Mouse (Mus musculus) neural tube, embryonic 13.5 days (tissue): Measurements from ENCODE around the gene Runx3. TPM values are rescaled to one million over a fixed set of nuclear protein-coding genes. Genes with fewer than 3 reads are reported as not detected.

Experiments used
- ATAC-seq: fragments of 200-750 bp; cut with Nextera tagmentation; 2 replicates; pipeline ENCODE4 v1.8.0; 2017; ENCODE audit warnings: low read depth, mild to moderate bottlenecking, moderate TSS enrichment, moderate library complexity
- H3K27ac ChIP-seq: fragments of 300-500 bp; sonication (generic); replicated peaks from 2 replicates; pipeline ENCODE4 v1.5.1; 2015; ENCODE audit warnings: moderate library complexity, mild to moderate bottlenecking, inconsistent platforms
- H3K27me3 ChIP-seq: fragments of 300-500 bp; sonication (generic); 2 replicates; pipeline ENCODE4 v1.6.1; 2015; ENCODE audit warnings: mild to moderate bottlenecking, inconsistent platforms
- H3K36me3 ChIP-seq: fragments of 300-500 bp; sonication (generic); 2 replicates; pipeline ENCODE4 v1.6.1; 2015; ENCODE audit warnings: mild to moderate bottlenecking, inconsistent platforms
- H3K4me1 ChIP-seq: fragments of 300-500 bp; sonication (generic); replicated peaks from 2 replicates; pipeline ENCODE4 v1.6.1; 2015; ENCODE audit warnings: inconsistent platforms
- H3K4me2 ChIP-seq: fragments of 300-500 bp; sonication (generic); 2 replicates; pipeline ENCODE4 v1.6.1; 2015; ENCODE audit warnings: inconsistent platforms, mild to moderate bottlenecking, moderate library complexity
- H3K4me3 ChIP-seq: fragments of 300-500 bp; sonication (generic); 2 replicates; pipeline ENCODE4 v1.5.1; 2015; ENCODE audit warnings: mild to moderate bottlenecking, inconsistent platforms
- H3K9ac ChIP-seq: fragments of 300-500 bp; sonication (generic); 2 replicates; pipeline ENCODE4 v1.6.1; 2015; ENCODE audit warnings: moderate library complexity, mild to moderate bottlenecking, inconsistent platforms
- H3K9me3 ChIP-seq: fragments of 300-500 bp; sonication (generic); 2 replicates; pipeline ENCODE4 v1.6.1; 2016; ENCODE audit warnings: inconsistent platforms
- WGBS: fragments of 180-500 bp; shearing (Covaris S2); methylation state at CpG from one replicate; pipeline ENCODE4 v1.1.7; 2015; 5-methylcytosine and 5-hydroxymethylcytosine counted together
- polyA plus RNA-seq: library from polyadenylated mRNA; unstranded; fragments of >200 nt; fragmentation: Nextera tagmentation; extraction: Ambion mirVana; gene quantifications from 2 replicates; pipeline ENCODE4 v1.2.1, GENCODE M21; 2015

Runx3 gene
- polyA plus RNA-seq, 1 experiment from 2014 or later, result 1.7 TPM

DNA sequence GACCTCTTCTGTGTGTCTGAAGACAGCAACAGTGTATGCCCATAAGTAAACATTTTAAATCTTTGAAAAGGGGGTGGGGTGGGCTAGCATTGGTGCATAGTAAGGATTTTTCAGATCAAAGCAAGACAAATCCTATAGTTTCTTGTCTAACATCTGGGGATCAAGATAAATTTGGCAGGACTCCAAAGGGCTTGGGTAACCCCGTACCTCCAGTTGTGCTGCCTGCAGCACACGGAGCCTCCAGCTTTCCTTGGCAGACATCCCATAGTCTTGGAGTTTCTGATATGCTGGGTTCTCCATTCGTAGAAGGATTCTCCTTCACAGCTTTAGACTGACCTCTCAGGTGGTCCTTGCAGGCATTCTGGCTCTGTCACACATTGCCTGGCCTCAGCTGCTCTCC is 27.6 kb upstream of the Runx3 start:
- H3K27ac ChIP-seq, result no peak overlapping the region
- H3K9ac ChIP-seq, result no peak overlapping the region
- H3K4me2 ChIP-seq, result no peak overlapping the region
- H3K4me1 ChIP-seq, result no peaks in the 10 kb centered on the region
- H3K27me3 ChIP-seq, result no peaks in the 10 kb centered on the region
- no peak for ATAC-seq
- no peaks in the 10 kb centered on the region for H3K36me3 ChIP-seq
- no peak overlapping the region for H3K4me3 ChIP-seq
- no peaks in the 10 kb centered on the region for H3K9me3 ChIP-seq
- 76% methylated on average over 3 of the region's 3 CpGs for WGBS

DNA sequence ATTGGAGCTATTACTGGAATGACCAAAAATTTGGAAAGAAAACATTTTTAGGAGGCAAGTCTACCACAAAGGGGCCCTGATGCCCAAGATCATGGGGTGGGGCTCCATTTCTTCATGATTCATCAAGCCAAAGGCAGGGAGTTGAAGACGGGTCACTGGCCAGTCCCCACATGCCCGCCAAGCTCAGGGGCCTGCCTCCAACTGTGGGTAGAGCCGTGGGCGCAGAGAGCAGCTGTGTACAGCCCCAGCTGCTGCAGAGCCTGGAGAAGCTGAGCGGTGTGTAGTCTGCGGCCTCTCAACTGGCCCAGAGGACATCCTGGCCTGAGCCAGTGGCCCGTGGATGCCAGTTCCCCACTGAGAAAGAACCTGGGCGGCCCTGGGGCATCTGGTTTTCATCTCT is 24.8 kb upstream of the Runx3 start:
- Histone ChIP-seq H3K9ac (no peak overlapping the region), H3K4me1 (no peaks in the 10 kb centered on the region), H3K36me3 (no peaks in the 10 kb centered on the region), H3K4me3 (no peak overlapping the region), H3K27me3 (no peaks in the 10 kb centered on the region), H3K27ac (no peak overlapping the region), H3K9me3 (no peaks in the 10 kb centered on the region), H3K4me2 (no peak overlapping the region)
- ATAC-seq, result no peak
- 87% methylated on average over 8 of the region's 8 CpGs for WGBS

DNA sequence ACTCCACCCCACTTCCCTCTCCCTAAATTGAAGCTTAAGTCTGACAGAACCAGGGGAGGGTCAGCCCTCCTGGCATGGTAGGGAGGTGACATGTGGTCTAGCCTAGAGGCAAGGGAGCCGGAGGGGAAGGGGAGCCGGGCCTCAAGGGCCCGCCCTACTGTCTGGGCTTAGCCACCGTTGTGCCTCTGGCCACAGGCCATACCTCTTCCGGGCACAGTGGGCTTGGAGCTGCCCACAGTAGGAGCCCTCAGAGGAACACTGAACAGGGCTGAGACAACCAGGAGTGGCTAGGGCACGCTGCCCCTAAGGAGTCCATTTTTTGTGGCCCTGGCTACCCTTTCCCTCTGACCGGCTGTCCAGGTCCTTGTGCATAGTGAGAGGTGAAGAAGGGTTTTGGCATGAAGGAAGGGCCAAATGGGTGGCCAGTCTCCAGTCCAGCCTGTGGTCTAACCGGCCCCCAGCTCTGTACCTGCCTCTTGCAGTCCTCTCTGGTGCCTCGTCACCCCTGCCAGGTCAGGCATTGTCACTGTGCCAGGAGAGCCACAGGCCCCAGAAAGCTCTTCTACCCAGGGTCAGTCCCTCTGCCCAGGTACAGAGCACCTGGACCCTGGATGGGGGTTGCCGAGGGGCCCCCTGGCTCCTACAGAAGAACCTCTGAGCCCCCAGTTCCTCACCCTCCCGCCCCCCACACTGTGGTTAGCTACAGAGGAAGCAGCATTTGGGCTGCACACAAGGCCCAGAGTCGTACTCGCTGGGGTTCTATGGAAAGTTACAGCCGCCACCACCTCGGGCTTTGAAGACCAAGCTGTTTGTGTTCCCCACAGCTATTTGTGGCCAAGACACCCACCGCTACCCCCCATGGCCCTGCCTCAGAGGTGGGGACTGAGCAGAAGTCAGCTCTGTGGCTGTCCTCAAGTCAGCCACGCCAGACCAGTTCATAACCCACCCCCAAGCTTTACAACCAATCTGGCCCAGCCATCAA is 22.3 kb upstream of the Runx3 start:
- Histone ChIP-seq H3K4me2 (no peak overlapping the region), H3K9me3 (no peaks in the 10 kb centered on the region), H3K4me1 (no peaks in the 10 kb centered on the region), H3K27ac (no peak overlapping the region), H3K9ac (no peak overlapping the region), H3K27me3 (no peaks in the 10 kb centered on the region; the same call in 1 of the 2 replicates), H3K4me3 (no peak overlapping the region), H3K36me3 (no peaks in the 10 kb centered on the region)
- 89% methylated on average over 17 of the region's 17 CpGs for WGBS
- no peak for ATAC-seq

DNA sequence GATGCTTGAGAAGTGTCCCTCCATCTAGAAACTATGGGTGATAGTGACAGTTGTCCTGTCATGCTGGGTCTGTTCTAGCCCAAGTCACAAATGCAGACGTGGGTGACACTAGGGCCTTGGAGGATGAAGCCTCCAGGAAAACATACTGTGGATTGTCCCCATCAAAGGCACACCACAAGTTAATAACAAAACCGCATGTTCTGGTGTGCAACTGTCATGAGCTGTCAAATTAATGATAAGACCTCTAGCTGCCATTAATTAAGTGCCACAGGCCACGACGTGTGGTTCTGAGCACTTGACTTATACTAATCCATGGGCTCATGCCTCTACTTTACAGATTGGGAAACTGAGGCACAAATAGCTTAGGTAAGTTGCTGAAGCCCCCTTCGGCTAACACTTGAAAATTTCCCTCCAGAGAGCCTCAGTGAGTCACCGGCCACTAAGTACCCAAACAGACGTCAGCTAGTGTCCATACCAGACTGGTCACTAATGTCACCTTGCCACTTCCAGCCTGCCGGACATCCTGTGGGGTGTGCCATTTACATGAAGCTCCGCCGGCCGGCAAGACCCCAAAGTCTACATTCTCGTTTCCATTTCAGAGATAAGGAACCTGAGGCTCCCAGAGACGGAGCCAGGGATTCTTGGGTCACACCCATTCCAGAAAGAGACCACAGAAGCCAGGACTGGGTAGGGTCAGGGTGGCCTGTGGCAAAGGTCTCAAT is 18.3 kb upstream of the Runx3 start:
- H3K9me3 ChIP-seq, result no peaks in the 10 kb centered on the region
- WGBS, result 84% methylated on average over 13 of the region's 13 CpGs

DNA sequence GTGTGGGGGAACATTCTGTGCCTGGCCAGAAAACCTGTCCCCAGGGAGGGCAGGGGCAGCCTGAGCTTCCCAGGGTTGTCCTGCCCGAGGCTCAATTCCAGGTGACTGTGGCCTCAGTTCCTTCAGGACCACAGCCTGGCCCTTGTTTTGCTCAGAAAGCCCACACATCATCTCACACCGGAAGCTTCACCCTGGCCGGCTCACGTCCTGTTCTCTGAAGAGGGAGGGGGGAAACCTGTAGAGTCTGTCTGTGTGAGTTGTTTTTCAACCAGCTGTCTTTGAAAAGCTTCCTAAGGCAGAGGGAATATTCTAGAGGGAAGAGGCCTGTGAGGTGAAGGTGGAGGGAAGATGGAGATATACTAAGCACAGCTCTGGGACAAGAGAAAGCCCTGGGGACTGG is 17.7 kb upstream of the Runx3 start:
- 59% methylated on average over 4 of the region's 4 CpGs for WGBS
- H3K4me1 ChIP-seq, result no peaks in the 10 kb centered on the region
- H3K27ac ChIP-seq, result no peak overlapping the region
- no peak overlapping the region for H3K4me2 ChIP-seq
- H3K27me3 ChIP-seq, result no peaks in the 10 kb centered on the region; the same call in 1 of the 2 replicates
- H3K9me3 ChIP-seq, result no peaks in the 10 kb centered on the region
- H3K4me3 ChIP-seq, result no peak overlapping the region
- no peaks in the 10 kb centered on the region for H3K36me3 ChIP-seq
- ATAC-seq, result no peak
- no peak overlapping the region for H3K9ac ChIP-seq

More for the DNA sequence above, 18.3 kb upstream of the Runx3 start:
- H3K4me3 ChIP-seq, result no peak overlapping the region
- H3K4me1 ChIP-seq, result no peaks in the 10 kb centered on the region
- no peaks in the 10 kb centered on the region; the same call in 1 of the 2 replicates for H3K27me3 ChIP-seq
- H3K4me2 ChIP-seq, result no peak overlapping the region
- no peak for ATAC-seq
- no peak overlapping the region for H3K9ac ChIP-seq
- no peaks in the 10 kb centered on the region for H3K36me3 ChIP-seq
- no peak overlapping the region for H3K27ac ChIP-seq

DNA sequence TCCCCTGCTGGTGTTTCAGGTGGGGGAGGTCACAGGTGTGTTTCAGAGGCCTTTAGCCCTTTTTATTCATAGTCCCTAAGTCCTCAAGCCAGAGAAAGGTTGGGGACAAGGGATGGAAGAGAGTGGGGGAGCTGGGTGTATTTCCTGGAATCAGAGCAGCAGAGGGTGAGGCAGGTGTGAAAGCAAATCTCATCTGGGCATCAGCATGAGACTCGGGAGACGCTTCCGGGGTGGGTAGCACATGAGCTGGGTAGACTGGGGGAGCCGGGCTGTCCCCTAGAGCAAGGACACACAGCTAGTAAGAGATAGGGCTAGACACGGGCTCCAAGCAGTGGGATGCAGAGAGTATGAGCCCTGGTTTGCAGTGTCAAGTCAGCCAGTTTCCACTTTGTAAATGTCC is 16.7 kb upstream of the Runx3 start:
- Histone ChIP-seq H3K36me3 (no peaks in the 10 kb centered on the region), H3K4me2 (no peak overlapping the region), H3K27ac (no peak overlapping the region), H3K9ac (no peak overlapping the region), H3K27me3 (peaks cover 2% of the 10 kb centered on the region; the same call in 1 of the 2 replicates), H3K9me3 (no peaks in the 10 kb centered on the region), H3K4me3 (no peak overlapping the region), H3K4me1 (no peaks in the 10 kb centered on the region)
- no peak for ATAC-seq
- 69% methylated on average over 5 of the region's 5 CpGs for WGBS

DNA sequence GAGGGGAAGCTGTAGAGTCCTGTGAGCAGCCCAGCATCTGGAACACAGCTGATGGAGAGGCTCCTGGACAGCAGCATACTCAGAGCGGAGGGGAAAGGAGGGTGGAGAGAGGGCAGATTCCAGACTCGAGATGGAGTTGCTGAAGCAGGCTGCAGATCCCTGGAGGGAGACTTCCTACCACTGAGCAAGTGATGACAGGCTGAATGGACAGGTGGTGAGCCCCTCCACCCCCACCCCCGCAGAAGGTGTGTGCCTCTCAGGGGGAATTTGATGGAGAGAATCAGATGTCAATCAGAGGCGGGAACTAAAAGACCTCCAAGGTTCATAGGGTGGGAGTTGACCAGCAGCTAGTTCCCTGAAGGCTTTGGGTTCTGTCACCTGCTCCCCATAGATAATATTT is 13.5 kb upstream of the Runx3 start:
- no peaks in the 10 kb centered on the region for H3K36me3 ChIP-seq
- no peaks in the 10 kb centered on the region for H3K4me1 ChIP-seq
- no peak overlapping the region for H3K4me3 ChIP-seq
- no peak overlapping the region for H3K9ac ChIP-seq
- ATAC-seq, result no peak
- H3K27me3 ChIP-seq, result peaks cover 4% of the 10 kb centered on the region; the same call in 1 of the 2 replicates
- no peak overlapping the region for H3K4me2 ChIP-seq
- WGBS, result 67% methylated on average over 4 of the region's 4 CpGs
- H3K9me3 ChIP-seq, result peaks cover 4% of the 10 kb centered on the region; the same call in 1 of the 2 replicates
- H3K27ac ChIP-seq, result no peak overlapping the region

DNA sequence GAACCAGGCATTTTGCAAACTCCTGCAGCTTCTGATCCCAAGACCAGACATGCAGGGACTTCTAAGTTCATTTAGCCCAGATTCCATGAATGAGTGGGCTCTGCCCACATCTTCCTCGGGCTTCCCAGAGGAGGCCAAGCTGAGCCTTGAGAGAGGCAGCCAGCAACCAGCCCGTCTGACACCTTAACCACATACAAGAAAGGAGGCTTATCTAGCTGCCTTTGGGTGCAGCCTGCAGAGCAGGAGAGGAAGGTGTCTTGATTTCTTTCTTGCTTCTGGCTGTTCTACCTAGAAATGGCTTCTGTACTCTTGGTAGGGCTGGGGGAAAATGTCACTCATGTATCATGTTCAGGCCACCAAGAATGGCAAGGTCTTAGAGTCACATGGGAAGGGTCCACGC is 11.8 kb upstream of the Runx3 start:
- Histone ChIP-seq H3K4me1 (no peaks in the 10 kb centered on the region), H3K27me3 (peaks cover 4% of the 10 kb centered on the region; the same call in 1 of the 2 replicates), H3K4me3 (no peak overlapping the region), H3K27ac (no peak overlapping the region), H3K4me2 (no peak overlapping the region), H3K36me3 (no peaks in the 10 kb centered on the region), H3K9me3 (peaks cover 10% of the 10 kb centered on the region; the same call in 1 of the 2 replicates), H3K9ac (no peak overlapping the region)
- ATAC-seq, result no peak
- WGBS, result 74% methylated on average over 3 of the region's 3 CpGs

DNA sequence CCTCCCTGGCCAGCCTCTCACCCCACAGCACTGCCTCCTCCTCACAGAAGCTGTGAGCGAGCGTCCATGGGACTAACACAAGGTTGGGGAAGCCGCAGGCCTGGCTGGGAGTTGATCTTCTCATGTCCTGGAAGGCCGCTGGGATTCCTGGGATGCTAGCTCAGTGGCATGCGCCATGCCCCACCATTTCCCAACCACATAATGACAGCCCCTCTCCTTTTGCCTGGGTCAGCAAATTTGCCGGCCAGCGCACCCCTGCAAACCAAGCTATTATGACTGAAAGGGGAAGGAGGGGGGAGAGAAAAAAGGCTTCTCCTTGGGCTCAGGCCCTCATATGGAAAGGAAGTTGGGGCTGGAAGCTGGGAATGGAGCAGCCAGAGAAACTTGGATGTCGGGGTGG is 6.8 kb upstream of the Runx3 start:
- Histone ChIP-seq H3K27ac (no peak overlapping the region), H3K4me2 (no peak overlapping the region), H3K27me3 (peaks cover 3% of the 10 kb centered on the region; the same call in 1 of the 2 replicates), H3K9ac (no peak overlapping the region), H3K4me3 (no peak overlapping the region), H3K36me3 (no peaks in the 10 kb centered on the region), H3K4me1 (no peaks in the 10 kb centered on the region), H3K9me3 (peaks cover 10% of the 10 kb centered on the region; the same call in 1 of the 2 replicates)
- ATAC-seq, result no peak
- 90% methylated on average over 8 of the region's 8 CpGs for WGBS

DNA sequence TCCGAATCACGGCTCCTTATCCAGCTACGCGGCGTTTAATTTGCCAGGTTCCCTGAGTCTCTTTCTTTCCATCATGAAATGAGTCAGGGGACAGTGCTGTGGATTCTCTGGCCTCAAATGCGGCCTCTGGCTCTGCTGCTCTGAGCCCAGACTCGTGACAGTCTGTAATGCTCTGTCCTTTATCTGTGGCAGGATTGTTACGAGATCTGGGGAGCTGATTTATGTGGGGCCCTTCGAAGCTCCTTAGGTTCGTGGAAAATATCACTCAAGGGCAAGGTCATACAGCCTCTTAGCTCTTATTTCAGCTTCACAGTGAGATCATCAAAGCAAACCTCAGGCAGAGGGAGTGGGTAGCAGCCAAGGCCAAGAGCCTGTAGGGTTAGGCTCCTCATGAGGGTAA is 6.2 kb upstream of the Runx3 start:
- no peak overlapping the region for H3K4me2 ChIP-seq
- H3K36me3 ChIP-seq, result no peaks in the 10 kb centered on the region
- ATAC-seq, result no peak
- 75% methylated on average over 10 of the region's 10 CpGs for WGBS
- H3K9me3 ChIP-seq, result peaks cover 10% of the 10 kb centered on the region; the same call in 1 of the 2 replicates
- H3K4me3 ChIP-seq, result no peak overlapping the region
- H3K4me1 ChIP-seq, result no peaks in the 10 kb centered on the region
- no peak overlapping the region for H3K27ac ChIP-seq
- H3K9ac ChIP-seq, result no peak overlapping the region
- H3K27me3 ChIP-seq, result no peaks in the 10 kb centered on the region

DNA sequence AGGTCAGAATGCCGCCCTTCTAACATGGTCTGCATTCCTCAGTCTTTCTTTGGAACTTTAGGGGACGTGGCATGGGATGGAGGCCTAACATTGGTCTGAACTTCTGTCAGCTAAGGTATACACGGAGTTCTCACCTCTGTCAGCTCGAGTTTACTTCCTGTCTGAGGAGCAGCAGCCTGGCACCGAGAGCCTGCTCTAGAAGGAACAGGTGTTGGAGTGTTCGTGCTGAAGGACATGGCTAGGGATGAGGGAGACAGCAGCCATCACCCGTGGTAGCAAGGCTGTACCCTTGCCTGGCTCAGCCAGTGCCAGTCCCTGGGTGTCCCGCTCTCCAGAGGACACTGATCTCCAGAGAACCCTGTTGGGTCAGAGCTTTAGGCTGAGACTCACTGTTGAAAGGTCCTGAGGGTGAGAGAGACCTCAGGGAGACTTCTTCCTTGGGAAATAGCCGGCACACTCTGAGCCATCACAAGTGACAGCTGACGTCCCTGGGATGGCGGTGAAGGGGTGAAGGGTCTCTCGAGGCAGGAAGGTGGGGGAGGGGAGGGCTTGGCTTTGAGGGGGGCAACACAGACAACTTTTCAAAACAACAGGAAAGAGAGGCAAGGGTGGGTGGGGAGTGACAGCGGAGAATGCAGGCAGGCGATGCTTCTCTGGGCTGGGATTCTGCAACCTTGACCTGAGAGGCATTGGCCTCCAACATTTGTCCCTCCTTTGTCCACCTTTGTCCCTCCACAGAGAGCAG is 4.9 kb upstream of the Runx3 start:
- no peak for ATAC-seq
- Histone ChIP-seq H3K27me3 (no peaks in the 10 kb centered on the region), H3K4me1 (no peaks in the 10 kb centered on the region), H3K36me3 (no peaks in the 10 kb centered on the region), H3K4me2 (no peak overlapping the region), H3K27ac (no peak overlapping the region), H3K9me3 (peaks cover 10% of the 10 kb centered on the region; the same call in 1 of the 2 replicates), H3K4me3 (no peak overlapping the region), H3K9ac (no peak overlapping the region)
- 62% methylated on average over 14 of the region's 14 CpGs for WGBS
